Mouse (Mus musculus) lung, postnatal 0 days (tissue): ENCODE data around the gene Pip4k2a.

Source experiments
- CTCF ChIP-seq: IDR thresholded peaks from 2 replicates; pipeline ENCODE4 v1.5.1; 2016; ENCODE audit warnings: antibody characterized with exemption, mild to moderate bottlenecking
- EP300 ChIP-seq: IDR thresholded peaks from 2 replicates; pipeline ENCODE4 v1.6.1; 2016; ENCODE audit warnings: antibody characterized with exemption, mild to moderate bottlenecking, control low read depth

- TF ChIP-seq CTCF (no peak), EP300 (no peak)
These were observed 32.0 kb downstream of the Pip4k2a start for GRCm38 (mm10) chr2:18965950-18966349.
